Mouse (Mus musculus) heart, embryonic 15.5 days (tissue): Measurements from ENCODE around the gene Rnf185. TPM values are rescaled to one million over a fixed set of nuclear protein-coding genes. Genes with fewer than 3 reads are reported as not detected.

Experiments
- ATAC-seq: fragments of 200-750 bp; cut with Nextera tagmentation; replicated peaks from 2 replicates; pipeline ENCODE4 v1.8.0; 2017; ENCODE audit warnings: low read depth, moderate TSS enrichment; ENCODE audit not compliant: insufficient number of reproducible peaks, insufficient read depth, low FRiP score
- H3K27ac ChIP-seq: fragments of 300-500 bp; sonication (generic); 2 replicates; pipeline ENCODE4 v1.5.1; 2015; ENCODE audit warnings: mild to moderate bottlenecking, inconsistent platforms
- H3K27me3 ChIP-seq: fragments of 300-500 bp; sonication (generic); 2 replicates; pipeline ENCODE4 v1.6.1; 2015; ENCODE audit warnings: inconsistent platforms
- H3K36me3 ChIP-seq: fragments of 300-500 bp; sonication (generic); 2 replicates; pipeline ENCODE4 v1.6.1; 2015; ENCODE audit warnings: mild to moderate bottlenecking, inconsistent platforms
- H3K4me1 ChIP-seq: fragments of 300-500 bp; sonication (generic); replicated peaks from 2 replicates; pipeline ENCODE4 v1.6.1; 2015; ENCODE audit warnings: inconsistent platforms
- H3K4me2 ChIP-seq: fragments of 300-500 bp; sonication (generic); 2 replicates; pipeline ENCODE4 v1.6.1; 2015; ENCODE audit warnings: inconsistent platforms, mild to moderate bottlenecking, moderate library complexity
- H3K4me3 ChIP-seq: fragments of 300-500 bp; sonication (generic); 2 replicates; pipeline ENCODE4 v1.5.1; 2015; ENCODE audit warnings: mild to moderate bottlenecking, inconsistent platforms
- H3K9ac ChIP-seq: fragments of 300-500 bp; sonication (generic); 2 replicates; pipeline ENCODE4 v1.6.1; 2015; ENCODE audit warnings: mild to moderate bottlenecking, inconsistent platforms
- H3K9me3 ChIP-seq: fragments of 300-500 bp; sonication (generic); replicated peaks from 2 replicates; pipeline ENCODE4 v1.6.1; 2016; ENCODE audit warnings: inconsistent platforms
- WGBS: fragments of 180-500 bp; shearing (Covaris S2); methylation state at CpG from one replicate; pipeline ENCODE4 v1.1.7; 2015; ENCODE audit warnings: mixed read lengths; 5-methylcytosine and 5-hydroxymethylcytosine counted together
- polyA plus RNA-seq: library from polyadenylated mRNA; unstranded; fragments of >200 nt; fragmentation: Nextera tagmentation; extraction: Ambion mirVana; gene quantifications from 2 replicates; pipeline ENCODE4 v1.2.1, GENCODE M21; 2015

Rnf185 gene
- polyA plus RNA-seq, 1 experiment from 2014 or later, result 25.9 TPM

DNA sequence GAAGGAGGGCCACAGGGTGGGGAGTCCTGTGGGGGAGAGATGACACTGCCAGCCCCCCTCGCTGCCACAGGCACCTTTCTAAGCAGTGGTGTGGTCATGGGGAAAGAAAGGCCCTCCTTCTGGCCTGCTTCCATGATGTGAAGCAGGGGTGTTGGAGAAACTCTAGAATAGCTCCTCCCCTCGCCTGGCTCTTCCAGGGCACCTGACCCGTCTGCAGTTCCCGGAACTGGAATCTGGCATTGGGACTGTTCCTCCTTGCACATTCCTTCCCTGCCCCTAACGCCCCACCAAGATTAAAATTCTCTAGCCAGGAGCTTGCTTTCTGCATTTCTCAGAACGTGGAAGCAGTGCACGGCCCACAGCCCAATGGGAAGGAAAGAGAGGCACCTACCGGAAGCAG, 59.6 kb downstream of the Rnf185 start:
- no peak overlapping the region for H3K9ac ChIP-seq

DNA sequence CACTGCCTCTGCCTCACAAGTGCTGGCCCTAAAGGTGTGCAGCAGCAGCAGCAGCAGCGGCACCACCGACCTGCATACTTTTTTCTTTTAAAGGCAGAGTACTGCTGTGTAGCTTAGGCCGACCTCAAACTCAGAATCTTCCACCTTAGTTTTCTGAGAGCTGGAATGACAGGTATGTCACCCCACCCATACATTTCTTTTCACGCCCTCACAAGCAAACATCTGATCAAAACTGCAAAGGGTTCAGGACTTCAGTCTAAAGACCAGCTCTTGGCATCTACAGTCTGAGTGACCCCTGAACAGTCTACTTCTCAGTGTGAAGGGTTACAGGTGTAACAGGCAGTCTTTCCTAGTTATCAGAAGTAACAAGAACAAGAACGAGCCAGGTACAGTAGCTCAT, 61.4 kb downstream of the Rnf185 start:
- ATAC-seq, result no peak
- Histone ChIP-seq H3K4me1 (peaks cover 20% of the 10 kb centered on the region), H3K9ac (no peak overlapping the region), H3K4me2 (no peak overlapping the region), H3K36me3 (no peaks in the 10 kb centered on the region), H3K27me3 (no peaks in the 10 kb centered on the region), H3K9me3 (no peaks in the 10 kb centered on the region), H3K4me3 (no peak overlapping the region), H3K27ac (no peak overlapping the region)
- WGBS, result 76% methylated on average over 5 of the region's 5 CpGs

More for the DNA sequence above, 59.6 kb downstream of the Rnf185 start:
- Histone ChIP-seq H3K27me3 (no peaks in the 10 kb centered on the region), H3K27ac (peak overlapping the region; percentile 37), H3K36me3 (no peaks in the 10 kb centered on the region), H3K4me3 (no peak overlapping the region), H3K4me2 (peak overlapping the region; percentile 26; the same call in 1 of the 2 replicates), H3K9me3 (no peaks in the 10 kb centered on the region), H3K4me1 (peaks cover 12% of the 10 kb centered on the region)
- no peak for ATAC-seq
- 54% methylated on average over 8 of the region's 8 CpGs for WGBS

- Histone ChIP-seq H3K9ac (no peak overlapping the region), H3K27ac (no peak overlapping the region), H3K4me1 (peaks cover 20% of the 10 kb centered on the region), H3K4me2 (no peak overlapping the region), H3K36me3 (no peaks in the 10 kb centered on the region), H3K4me3 (no peak overlapping the region), H3K9me3 (no peaks in the 10 kb centered on the region), H3K27me3 (no peaks in the 10 kb centered on the region)
- no peak for ATAC-seq
- 47% methylated on average over 5 of the region's 5 CpGs for WGBS
Measured at GRCm38 (mm10) chr11:3389996-3390395, 62.2 kb downstream of the Rnf185 start.

DNA sequence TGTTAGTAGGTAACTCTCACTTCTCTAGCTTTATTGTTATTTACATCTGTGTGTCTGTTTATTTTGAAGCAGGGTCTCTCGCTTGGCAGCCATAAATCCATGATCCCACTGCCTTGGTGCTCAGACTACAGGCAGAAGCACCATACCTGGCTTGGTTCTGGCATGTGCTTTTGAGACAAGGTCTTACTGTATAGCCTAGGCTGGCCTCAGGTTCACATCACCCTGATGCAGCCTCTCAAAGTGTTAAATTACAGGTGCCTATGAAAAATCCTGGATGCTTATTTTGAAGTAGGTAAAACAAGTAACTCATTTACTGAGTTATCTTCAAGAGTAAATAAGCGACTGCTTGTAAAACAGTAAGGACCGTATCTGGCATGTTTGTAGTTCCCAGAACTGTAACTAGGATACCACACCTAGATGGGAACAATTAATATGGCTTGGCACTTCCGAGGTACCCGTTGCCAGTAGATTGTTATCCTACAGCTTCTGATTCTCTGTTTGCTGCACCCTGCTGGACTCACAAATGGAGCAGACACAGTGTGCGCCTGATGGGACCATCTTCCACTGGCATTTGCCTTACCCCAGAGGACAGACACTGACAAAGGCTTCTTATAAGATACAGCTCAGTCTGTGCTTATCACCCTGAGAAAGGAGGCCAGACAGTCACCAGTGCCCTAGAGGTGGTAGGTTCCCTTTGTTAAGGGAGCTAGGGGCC, 64.5 kb downstream of the Rnf185 start:
- no peaks in the 10 kb centered on the region for H3K36me3 ChIP-seq
- peak overlapping the region; percentile 42 for H3K27ac ChIP-seq
- no peak overlapping the region for H3K4me2 ChIP-seq
- no peaks in the 10 kb centered on the region for H3K27me3 ChIP-seq
- H3K9me3 ChIP-seq, result no peaks in the 10 kb centered on the region
- no peak for ATAC-seq
- H3K4me3 ChIP-seq, result no peak overlapping the region
- WGBS, result 84% methylated on average over 6 of the region's 6 CpGs
- H3K4me1 ChIP-seq, result peaks cover 16% of the 10 kb centered on the region
- H3K9ac ChIP-seq, result no peak overlapping the region

GRCm38 (mm10) chr11:3386941-3387368, 65.2 kb downstream of the Rnf185 start:
- Histone ChIP-seq H3K36me3 (no peaks in the 10 kb centered on the region), H3K4me1 (peaks cover 10% of the 10 kb centered on the region), H3K4me3 (no peak overlapping the region), H3K4me2 (no peak overlapping the region), H3K27me3 (no peaks in the 10 kb centered on the region), H3K9me3 (no peaks in the 10 kb centered on the region), H3K9ac (0 out of 2 replicates have a peak overlapping the region, but pooled peaks have one; percentile 2), H3K27ac (peak overlapping the region; percentile 53)
- peak; percentile 82 for ATAC-seq
- WGBS, result 4% methylated on average over 4 of the region's 4 CpGs

DNA sequence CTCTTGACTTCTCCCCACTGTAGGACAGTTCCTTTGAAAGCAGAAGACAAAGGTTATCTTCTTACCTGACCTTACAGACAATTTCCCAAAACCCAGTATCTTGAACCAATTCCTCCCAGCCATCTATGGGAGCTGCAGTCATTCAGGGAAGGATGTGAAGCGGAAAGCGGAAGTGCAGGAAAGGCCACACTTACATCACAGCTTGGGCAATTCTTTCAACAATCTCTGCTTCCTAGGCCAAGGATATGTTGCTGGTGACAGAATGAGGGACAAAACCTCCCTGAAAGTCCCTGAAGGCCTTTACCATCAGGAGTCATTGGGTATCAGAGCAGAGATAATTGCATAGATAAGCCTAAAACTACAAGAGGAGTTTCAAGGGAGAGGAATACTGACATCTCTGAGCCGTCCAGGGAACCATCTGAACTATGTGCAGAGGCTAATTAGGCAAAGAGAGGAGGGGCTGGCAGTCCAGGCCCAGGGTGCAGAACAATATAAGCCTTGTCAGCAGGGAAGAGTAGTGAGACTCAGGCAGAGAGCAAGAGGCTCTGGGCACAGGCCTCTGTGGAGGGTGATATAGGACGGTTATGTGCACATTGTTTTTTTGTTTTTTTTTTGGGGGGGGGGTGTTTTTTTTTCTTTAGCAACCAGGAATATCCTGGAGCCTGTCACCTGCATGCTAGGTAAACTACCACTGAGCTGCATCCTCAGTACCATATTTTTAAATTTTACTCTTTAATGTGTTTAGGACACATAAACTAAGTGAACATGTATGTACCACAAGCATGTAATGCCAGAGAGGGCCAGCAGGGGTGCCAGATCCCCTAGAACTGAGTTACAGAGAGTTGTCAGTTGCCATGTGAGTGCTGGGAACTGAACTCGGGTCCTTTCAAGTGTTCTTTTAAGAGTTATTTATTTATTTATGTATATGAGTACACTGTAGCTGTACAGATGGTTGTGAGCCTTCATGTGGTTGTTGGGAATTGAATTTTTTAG, 69.3 kb downstream of the Rnf185 start:
- peaks cover 8% of the 10 kb centered on the region for H3K4me1 ChIP-seq
- no peaks in the 10 kb centered on the region for H3K9me3 ChIP-seq
- H3K4me3 ChIP-seq, result no peak overlapping the region
- WGBS, result 79% methylated on average over 5 of the region's 5 CpGs
- H3K36me3 ChIP-seq, result no peaks in the 10 kb centered on the region
- H3K4me2 ChIP-seq, result no peak overlapping the region
- no peak overlapping the region for H3K27ac ChIP-seq
- no peak for ATAC-seq
- no peak overlapping the region for H3K9ac ChIP-seq
- H3K27me3 ChIP-seq, result no peaks in the 10 kb centered on the region

DNA sequence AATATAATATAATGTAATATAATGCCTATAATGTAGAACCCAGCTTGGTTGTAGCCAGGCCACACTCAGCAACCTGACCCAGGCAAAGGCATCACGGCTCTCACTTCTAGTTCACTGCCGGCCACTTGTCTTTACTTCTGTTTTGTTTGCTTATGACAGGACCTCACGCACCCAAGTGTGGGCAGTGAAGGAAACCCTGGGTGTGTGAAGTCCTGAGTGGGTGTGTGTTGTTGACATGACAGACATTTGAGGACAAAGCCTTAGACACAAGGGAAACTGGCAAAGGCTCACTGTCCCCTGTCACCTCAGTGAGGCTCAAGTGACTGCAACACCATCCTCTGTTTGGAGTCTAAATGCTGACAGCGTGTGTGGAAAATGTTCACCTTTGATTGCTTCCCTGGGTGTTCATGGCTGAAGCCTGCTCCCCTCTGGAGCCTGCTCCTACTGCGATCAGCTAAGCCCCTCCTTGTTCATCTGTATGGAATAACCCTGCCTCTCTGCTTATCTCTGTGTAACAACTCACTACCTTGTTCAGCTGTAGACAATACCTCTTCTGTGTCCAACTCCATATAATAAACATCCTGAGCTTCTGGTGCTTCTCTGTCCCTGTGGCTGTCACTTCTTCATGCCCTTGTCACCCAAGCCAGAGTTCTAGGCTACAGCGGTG, 70.9 kb downstream of the Rnf185 start:
- H3K4me1 ChIP-seq, result no peaks in the 10 kb centered on the region
- no peaks in the 10 kb centered on the region for H3K9me3 ChIP-seq
- no peaks in the 10 kb centered on the region for H3K27me3 ChIP-seq
- 66% methylated on average over 6 of the region's 6 CpGs for WGBS
- H3K27ac ChIP-seq, result no peak overlapping the region
- no peak for ATAC-seq
- no peak overlapping the region for H3K9ac ChIP-seq
- no peak overlapping the region for H3K4me2 ChIP-seq
- H3K4me3 ChIP-seq, result no peak overlapping the region
- no peaks in the 10 kb centered on the region for H3K36me3 ChIP-seq

DNA sequence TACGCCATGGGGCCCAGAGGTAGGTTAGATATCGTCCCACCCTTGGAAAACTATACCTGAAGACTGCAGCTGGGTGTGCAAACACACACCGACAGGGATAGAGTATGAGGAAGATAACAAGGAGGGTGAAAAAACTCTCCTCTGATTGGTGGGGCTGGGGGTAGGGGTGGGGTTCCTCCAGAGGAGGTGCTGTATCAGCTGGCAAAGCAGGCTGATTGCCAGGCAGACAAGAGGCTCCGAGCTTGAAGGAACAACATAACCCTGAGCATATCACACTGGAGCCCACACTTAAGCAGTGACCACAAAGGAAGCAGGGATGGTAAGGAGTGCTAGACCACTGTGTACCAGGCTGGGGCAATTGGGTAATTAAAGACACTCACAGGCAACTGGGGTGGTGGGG, 72.7 kb downstream of the Rnf185 start:
- WGBS, result 49% methylated on average over 4 of the region's 4 CpGs
- no peaks in the 10 kb centered on the region for H3K27me3 ChIP-seq
- no peak overlapping the region for H3K4me2 ChIP-seq
- no peak overlapping the region for H3K4me3 ChIP-seq
- H3K4me1 ChIP-seq, result peaks cover 9% of the 10 kb centered on the region
- no peaks in the 10 kb centered on the region for H3K36me3 ChIP-seq
- no peak overlapping the region for H3K9ac ChIP-seq
- H3K27ac ChIP-seq, result no peak overlapping the region
- no peaks in the 10 kb centered on the region for H3K9me3 ChIP-seq
- no peak for ATAC-seq

- H3K36me3 ChIP-seq, result no peaks in the 10 kb centered on the region
- peak overlapping the region; percentile 53 for H3K4me2 ChIP-seq
- no peaks in the 10 kb centered on the region for H3K27me3 ChIP-seq
- H3K4me1 ChIP-seq, result peaks cover 46% of the 10 kb centered on the region
- H3K9ac ChIP-seq, result peak overlapping the region; percentile 20; the same call in 1 of the 2 replicates
- H3K4me3 ChIP-seq, result peak overlapping the region; percentile 14; the same call in 1 of the 2 replicates
- H3K27ac ChIP-seq, result peak overlapping the region; percentile 92
- ATAC-seq, result no peak
- 32% methylated on average over 12 of the region's 12 CpGs for WGBS
- H3K9me3 ChIP-seq, result no peaks in the 10 kb centered on the region
Measured at GRCm38 (mm10) chr11:3374741-3375140, 77.4 kb downstream of the Rnf185 start.

DNA sequence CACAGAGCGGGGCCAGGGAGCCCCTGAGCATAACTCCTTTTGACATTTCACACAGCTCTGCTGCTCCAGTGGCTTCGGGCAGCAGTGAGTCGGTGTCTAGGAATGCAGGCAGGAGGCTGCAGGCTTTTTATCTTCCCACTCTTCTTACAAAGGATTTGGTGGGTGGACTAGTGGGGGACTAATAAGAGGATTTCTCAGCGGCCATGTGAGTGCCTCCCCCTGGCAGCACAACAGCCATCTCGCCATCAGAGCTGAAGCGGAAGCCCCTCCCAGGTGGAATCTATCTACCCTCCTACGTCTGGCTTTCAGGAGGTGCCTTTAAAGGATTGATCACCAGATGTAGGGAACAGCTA, 77.9 kb downstream of the Rnf185 start:
- Histone ChIP-seq H3K36me3 (no peaks in the 10 kb centered on the region), H3K4me2 (peak overlapping the region; percentile 53), H3K9ac (peak overlapping the region; percentile 20; the same call in 1 of the 2 replicates), H3K4me1 (peaks cover 51% of the 10 kb centered on the region), H3K27me3 (no peaks in the 10 kb centered on the region), H3K27ac (peak overlapping the region; percentile 92), H3K4me3 (peak overlapping the region; percentile 14; the same call in 1 of the 2 replicates), H3K9me3 (no peaks in the 10 kb centered on the region)
- 0 out of 2 replicates have a peak, but pooled peaks have one; percentile 23 for ATAC-seq
- 10% methylated on average over 7 of the region's 7 CpGs for WGBS
